Mouse (Mus musculus): ENCODE measurements at regions not wholly inside any gene's neighbourhood (a gene's known extent, or its start where the extent isn't known, plus 50 kb on each side); places are given as distances from the start of the nearest gene placed in this dataset.

DNA sequence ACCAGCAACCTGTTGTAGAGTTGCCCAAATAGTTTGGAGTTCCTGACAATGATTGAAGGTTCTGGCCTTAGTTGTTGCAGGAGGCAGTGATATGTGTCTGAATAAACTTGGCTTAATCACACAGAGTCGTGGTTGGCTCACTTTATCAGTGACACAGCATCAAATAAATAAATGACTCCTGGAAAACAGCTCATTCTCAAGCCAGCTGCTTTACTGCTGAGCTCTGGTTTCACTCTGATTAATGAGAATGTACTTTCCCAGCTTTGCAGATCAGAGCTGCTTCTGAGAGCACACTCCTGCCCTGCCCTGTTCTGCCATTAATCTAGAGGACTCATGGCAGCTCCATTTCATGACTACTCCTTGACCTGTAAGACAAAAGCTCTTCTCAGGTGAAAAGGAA, 171.3 kb upstream of the Gm11096 start:
- no peak for TF ChIP-seq POLR2A (IDR thresholded peaks at IDR 0.05; ENCODE audit: borderline replicate concordance, insufficient read depth, low read length)
- TF ChIP-seq CTCF (IDR thresholded peaks at IDR 0.05; ENCODE audit: borderline replicate concordance, insufficient read depth, low read depth, low read length) = no peak

All from cerebellum, adult 2 months (tissue).